Mouse (Mus musculus) gastrocnemius, postnatal 10 days (tissue): ENCODE results near the gene Mlh1. TPM values are rescaled to one million over a fixed set of nuclear protein-coding genes. Genes with fewer than 3 reads are reported as not detected.

Source experiments
- DNase-seq: peaks from one replicate; pipeline ENCODE4 v3.0.0; 2021; ENCODE audit warnings: mixed read lengths
- long read RNA-seq, 2 experiments: library from polyadenylated mRNA; stranded (forward); transcript quantifications; one replicate each; pipeline ENCODE4 v2.0.0; 2021
- total RNA-seq, 2 experiments: library from RNA; stranded (reverse); gene quantifications; 2 replicates each; pipeline ENCODE4 v1.2.3; 2021

Gene Mlh1
- total RNA-seq, result 10 to 100 TPM; 11.1 to 17.8 TPM
- long read RNA-seq, experiment 1, transcript Mlh1-201 (19 exons, 2,754 nt), result major isoform, 6 of 18 reads
- long read RNA-seq, experiment 1, partial matches to known transcripts, result 4 of 18 reads
- long read RNA-seq, experiment 1, other reads (novel, unspliced or antisense), result 8 of 18 reads
- long read RNA-seq, experiment 2, transcript Mlh1-201 (19 exons, 2,754 nt), result major isoform, 6 of 14 reads
- long read RNA-seq, experiment 2, partial matches to known transcripts, result 0 of 14 reads
- long read RNA-seq, experiment 2, other reads (novel, unspliced or antisense), result 8 of 14 reads

DNA sequence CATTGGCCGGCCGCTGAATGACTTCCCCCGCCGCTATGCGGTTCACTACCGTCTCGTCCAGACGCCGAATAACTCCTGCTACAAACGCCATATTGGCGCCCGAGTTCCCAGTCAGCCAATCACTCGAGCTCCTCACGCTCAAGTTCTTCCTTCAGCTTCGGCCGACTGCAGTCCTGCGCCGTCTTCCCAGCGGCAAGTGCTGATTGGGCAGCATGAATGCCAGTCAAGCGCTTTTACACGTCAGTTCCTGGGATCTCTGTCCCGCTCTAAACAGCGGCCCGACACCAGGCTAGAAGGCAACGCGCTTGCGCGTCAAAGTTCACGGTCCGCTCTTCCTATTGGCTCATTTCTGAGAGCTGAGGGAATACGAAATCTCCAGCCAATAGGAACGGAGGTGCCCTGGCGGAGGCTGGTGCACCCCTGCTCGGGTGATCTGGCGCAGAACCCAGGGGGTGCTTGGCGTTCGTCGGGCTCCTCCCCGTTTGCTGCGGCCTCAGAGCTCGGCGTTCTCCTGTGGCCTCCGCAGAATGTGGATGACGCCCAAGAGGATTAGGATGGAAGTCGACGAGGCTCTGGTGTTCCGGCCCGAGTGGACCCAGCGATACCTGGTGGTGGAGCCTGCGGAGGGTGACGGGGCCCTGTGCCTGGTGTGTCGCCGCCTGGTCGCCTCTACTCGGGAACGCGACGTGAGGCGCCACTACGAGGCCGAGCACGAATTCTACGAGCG lies at the start of gene Mlh1, which contains the start of gene Epm2aip1:
Gene Mlh1 (minus strand): TSS at position 358 of the 727 bp plus-strand sequence.
Gene Epm2aip1 (plus strand): TSS at position 496 of the 727 bp plus-strand sequence.
- DNase-seq, result peak; percentile 99

DNA sequence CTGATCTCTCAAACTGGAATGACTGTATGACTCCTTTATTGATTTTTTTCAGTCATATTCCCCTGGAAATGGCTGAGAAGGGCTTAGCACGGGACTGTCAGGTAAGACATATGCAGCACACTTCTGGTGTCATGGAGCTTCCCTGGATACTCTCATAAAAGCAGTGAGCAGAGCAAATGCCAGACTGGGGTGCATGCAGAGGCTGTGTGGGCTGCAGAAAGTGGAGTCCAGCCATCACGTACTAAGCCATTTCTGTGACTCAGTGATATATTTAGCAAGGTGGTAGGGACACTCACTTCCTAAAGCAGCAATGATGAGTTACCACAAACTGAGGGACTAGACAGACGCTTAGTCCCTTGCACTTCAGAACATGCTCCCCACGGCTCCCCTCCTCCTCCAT lies 49.3 kb upstream of the Mlh1 start:
- DNase-seq, result no peak

- DNase-seq, result peak; percentile 44
Measured at GRCm38 (mm10) chr9:111314219-111314618, 42.6 kb upstream of the Mlh1 start.

DNA sequence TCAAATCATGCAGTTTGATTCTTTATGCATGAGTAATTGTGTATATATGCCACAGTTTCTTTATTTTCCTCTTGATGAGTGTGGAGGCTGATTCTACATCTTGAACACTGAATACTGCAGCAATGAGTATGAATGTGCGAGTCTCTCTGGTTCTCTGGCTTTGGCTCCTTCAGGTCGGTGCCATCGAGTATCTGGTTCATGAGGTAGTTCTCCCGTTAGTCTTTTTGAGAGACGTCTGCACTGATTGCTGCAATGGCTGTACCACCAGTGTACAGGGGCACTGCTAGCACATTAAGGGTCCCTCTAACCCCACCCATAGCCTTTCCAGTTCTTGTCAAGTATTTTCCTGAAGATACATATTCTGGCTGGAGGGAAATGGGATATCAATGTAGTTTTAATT lies 42.2 kb upstream of the Mlh1 start:
- DNase-seq, result no peak

DNA sequence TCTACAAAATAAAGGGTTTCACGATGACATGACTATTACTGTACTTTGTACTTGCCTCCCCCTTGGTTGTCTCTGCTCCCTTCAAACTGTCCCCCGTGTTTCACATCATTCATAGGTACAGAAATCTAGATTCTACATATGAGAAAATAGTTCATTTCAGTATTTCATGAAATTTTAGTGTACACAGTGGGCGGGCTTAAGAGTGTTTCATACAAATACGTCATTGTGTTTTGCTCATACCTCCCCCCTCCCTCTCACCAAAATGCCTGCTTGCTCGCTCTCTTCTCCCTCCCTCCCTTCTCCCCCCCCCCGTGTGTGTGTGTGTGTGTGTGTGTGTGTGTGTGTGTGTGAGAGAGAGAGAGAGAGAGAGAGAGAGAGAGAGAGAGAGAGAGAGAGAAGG lies 41.7 kb upstream of the Mlh1 start:
- no peak for DNase-seq

DNA sequence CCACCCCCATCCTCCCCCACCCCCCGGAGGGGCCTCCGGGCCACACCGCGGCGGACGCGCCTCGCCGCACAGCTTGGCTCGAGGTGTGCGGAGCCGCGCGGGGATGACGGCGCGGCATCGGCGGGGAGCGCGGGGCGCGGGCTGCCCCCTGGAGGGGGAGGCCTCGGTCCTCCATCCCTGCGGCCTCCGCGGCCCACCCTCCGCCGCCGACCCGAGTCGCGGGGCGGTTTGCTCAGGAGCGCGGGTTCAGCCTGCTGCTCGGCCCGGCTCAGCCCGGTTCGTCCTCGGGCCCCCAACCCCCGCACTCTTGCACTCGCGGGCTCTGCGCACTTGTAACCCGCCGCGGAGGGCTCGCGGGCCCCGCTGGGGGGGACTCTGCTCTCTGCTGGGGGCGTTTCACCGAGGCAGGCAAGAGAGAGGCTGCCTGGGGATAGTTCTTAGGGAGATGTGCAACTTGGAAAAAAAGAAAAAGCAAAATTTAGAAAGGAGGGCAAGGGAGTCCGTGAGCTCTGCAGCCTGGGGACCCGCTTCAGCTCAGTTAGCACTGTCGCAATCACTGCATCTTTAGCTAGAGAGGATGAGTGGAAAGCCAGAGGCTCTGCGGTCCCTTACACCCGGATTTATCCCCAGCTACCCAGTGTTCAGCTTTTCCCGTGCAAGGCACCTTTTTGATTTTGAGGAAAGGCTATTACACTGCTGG lies 41.0 kb upstream of the Mlh1 start:
- DNase-seq, result peak; percentile 9

GRCm38 (mm10) chr9:111311843-111312441 lies 40.4 kb upstream of the Mlh1 start:
- DNase-seq, result peak; percentile 12

- peak; percentile 29 for DNase-seq
Measured at GRCm38 (mm10) chr9:111311031-111311842, 39.6 kb upstream of the Mlh1 start, which contains the start of gene Trank1. Trank1 (plus strand) TSS chr9:111311739.

- DNase-seq, result no peak
Measured at GRCm38 (mm10) chr9:111306142-111306541, 34.6 kb upstream of the Mlh1 start.

DNA sequence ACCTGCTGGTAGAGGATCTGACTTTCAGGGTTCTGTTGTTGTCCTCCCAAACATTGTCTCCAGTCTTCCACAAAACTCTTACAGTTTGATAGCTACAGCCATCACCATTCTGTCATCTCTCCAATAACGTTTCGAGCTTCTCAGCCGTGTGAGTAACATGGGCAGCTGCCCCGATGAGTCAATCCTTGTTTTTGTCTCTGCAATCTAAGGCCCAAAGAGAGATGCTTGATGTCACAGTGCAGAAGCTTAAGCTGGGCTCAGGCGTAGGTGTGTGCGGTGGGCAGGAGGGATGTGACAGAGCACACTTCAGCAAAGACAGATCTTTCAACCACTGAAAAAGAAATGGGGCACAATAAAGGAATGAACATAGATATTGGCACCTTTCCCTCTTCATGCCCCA lies 32.4 kb upstream of the Mlh1 start:
- DNase-seq, result no peak

DNA sequence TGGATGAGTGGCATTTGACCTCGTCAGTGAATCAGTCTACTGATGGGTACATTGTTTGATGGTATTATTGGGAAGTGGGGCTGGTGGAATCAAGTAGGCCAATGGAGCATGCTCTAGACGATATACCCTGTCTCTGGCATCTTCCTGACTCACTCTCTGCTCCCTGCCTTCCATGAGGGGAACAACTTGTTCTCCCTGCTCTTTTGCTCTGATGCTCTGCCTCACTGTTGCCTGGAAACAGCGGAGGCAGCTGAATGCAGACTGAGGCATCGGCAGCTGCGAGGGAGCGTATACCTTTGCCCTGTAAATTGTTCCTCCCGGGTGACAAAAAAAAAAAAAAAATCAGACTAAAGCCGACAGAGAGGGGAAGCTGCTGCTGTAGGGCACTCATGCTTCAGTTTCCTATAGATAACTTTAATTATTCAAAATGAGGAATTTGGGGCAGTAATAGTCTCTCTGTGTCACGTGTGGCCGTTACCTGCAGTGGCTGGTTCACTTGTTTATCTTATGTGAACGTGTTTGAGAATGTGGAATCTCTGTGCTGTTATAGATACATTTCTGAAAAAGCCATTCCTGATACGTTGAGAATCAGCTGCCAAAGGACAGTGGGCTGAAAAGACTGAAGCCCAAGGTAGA lies 30.7 kb upstream of the Mlh1 start:
- no peak for DNase-seq

DNA sequence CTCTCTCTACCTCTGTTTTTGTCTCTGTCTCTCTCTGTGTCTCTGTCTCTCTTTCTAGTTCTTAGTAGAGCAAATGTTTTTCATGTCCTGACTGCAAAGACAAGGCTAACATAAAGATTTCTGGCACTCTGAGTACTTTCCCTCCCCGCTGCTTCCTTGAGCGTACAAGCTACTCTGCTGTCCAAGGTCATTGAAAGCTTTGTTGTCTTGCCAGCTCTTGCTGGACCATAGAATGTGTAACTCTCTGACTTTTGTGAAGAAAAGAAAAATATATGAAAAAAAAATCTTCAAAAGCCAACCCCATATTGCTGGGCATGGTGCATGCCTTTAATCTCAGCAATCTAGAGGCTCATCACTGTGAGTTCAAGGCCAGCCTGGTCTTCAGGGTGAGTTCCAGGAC lies 27.0 kb upstream of the Mlh1 start:
- no peak for DNase-seq

DNA sequence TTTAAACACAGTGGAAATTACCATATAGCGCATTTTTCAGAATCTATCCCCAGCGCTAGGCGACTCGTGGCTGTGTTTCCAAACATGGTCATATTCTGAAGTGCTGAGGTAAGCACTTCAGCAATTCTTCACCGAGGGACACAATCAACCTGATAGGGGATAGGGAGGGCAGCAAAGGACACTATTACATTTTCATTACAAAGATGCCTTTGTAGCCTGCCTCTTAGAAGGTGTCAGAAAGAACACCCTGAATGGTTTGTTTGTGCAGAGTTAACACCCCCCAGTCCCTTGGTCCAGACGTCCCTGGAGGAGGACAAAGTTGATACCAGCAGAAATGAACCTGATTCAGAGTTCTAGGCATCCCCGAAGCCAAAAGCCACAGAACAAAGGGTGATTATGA lies 24.8 kb upstream of the Mlh1 start:
- no peak for DNase-seq

- no peak for DNase-seq
Measured at GRCm38 (mm10) chr9:111295323-111295722, 23.7 kb upstream of the Mlh1 start.

DNA sequence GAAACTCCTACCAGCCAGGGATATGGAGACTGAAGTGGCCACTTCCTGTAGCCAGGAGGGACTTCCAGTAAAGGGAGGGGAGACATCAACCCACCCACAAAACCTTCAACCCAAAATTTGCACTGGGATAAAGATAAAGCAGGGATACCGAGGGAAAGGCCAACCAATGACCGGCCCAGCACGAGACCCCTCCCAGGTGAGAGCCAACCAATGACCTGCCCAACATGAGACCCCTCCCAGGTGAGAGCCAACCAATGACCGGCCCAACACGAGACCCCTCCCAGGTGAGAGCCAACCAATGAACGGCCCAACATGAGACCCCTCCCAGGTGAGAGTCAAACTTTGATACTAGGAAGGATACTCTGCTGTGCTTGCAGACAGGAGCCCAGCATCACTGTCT lies 23.3 kb upstream of the Mlh1 start:
- no peak for DNase-seq

- DNase-seq, result no peak
Measured at GRCm38 (mm10) chr9:111293234-111293633, 21.6 kb upstream of the Mlh1 start.

- no peak for DNase-seq
Measured at GRCm38 (mm10) chr9:111290539-111291100, 19.0 kb upstream of the Mlh1 start.

GRCm38 (mm10) chr9:111289832-111290339 lies 18.3 kb upstream of the Mlh1 start:
- peak; percentile 88 for DNase-seq

- DNase-seq, result no peak
Measured at GRCm38 (mm10) chr9:111289294-111289831, 17.8 kb upstream of the Mlh1 start.

GRCm38 (mm10) chr9:111287956-111288355 lies 16.4 kb upstream of the Mlh1 start:
- no peak for DNase-seq
